Mouse (Mus musculus): Measurements from ENCODE around the gene Cubn. TPM values are rescaled to one million over a fixed set of nuclear protein-coding genes. Genes with fewer than 3 reads are reported as not detected.

Gene Cubn
- total RNA-seq, 2 experiments from 2014 or later = not detected

- peak; percentile 95 for ATAC-seq (replicated peaks; ENCODE audit: low FRiP score, poor library complexity, severe bottlenecking)
These were observed 220.3 kb downstream of the Cubn start, which contains the start of gene Rsu1 for GRCm38 (mm10) chr2:13271165-13271957. TSS of gene Rsu1 (minus strand) at chr2:13271415.

GRCm38 (mm10) chr2:13270736-13271135, 220.9 kb downstream of the Cubn start:
- peak; percentile 9; the same call in 1 of the 2 replicates for ATAC-seq (replicated peaks; ENCODE audit: low FRiP score, poor library complexity, severe bottlenecking)

- ATAC-seq (replicated peaks; ENCODE audit: low FRiP score, poor library complexity, severe bottlenecking) = no peak
These were observed 222.8 kb downstream of the Cubn start for GRCm38 (mm10) chr2:13268681-13269293.

GRCm38 (mm10) chr2:13264875-13265274, 226.7 kb downstream of the Cubn start:
- ATAC-seq (replicated peaks; ENCODE audit: low FRiP score, poor library complexity, severe bottlenecking) = no peak

- no peak for ATAC-seq (replicated peaks; ENCODE audit: low FRiP score, poor library complexity, severe bottlenecking)
These were observed 228.5 kb downstream of the Cubn start for GRCm38 (mm10) chr2:13263150-13263549.

- no peak for ATAC-seq (replicated peaks; ENCODE audit: low FRiP score, poor library complexity, severe bottlenecking)
These were observed 233.0 kb downstream of the Cubn start for GRCm38 (mm10) chr2:13258606-13259005.

GRCm38 (mm10) chr2:13240711-13241110, 250.9 kb downstream of the Cubn start:
- no peak for ATAC-seq (replicated peaks; ENCODE audit: low FRiP score, poor library complexity, severe bottlenecking)

- ATAC-seq (replicated peaks; ENCODE audit: low FRiP score, poor library complexity, severe bottlenecking) = no peak
These were observed 254.3 kb downstream of the Cubn start for GRCm38 (mm10) chr2:13237140-13237901.

GRCm38 (mm10) chr2:13235696-13236095, 255.9 kb downstream of the Cubn start:
- no peak for ATAC-seq (replicated peaks; ENCODE audit: low FRiP score, poor library complexity, severe bottlenecking)

- ATAC-seq (replicated peaks; ENCODE audit: low FRiP score, poor library complexity, severe bottlenecking) = no peak
These were observed 256.8 kb downstream of the Cubn start for GRCm38 (mm10) chr2:13234796-13235195.

GRCm38 (mm10) chr2:13233902-13234301, 257.7 kb downstream of the Cubn start:
- no peak for ATAC-seq (replicated peaks; ENCODE audit: low FRiP score, poor library complexity, severe bottlenecking)

- ATAC-seq (replicated peaks; ENCODE audit: low FRiP score, poor library complexity, severe bottlenecking) = no peak
These were observed 258.3 kb downstream of the Cubn start for GRCm38 (mm10) chr2:13233254-13233835.

GRCm38 (mm10) chr2:13232305-13232704, 259.3 kb downstream of the Cubn start:
- no peak for ATAC-seq (replicated peaks; ENCODE audit: low FRiP score, poor library complexity, severe bottlenecking)

GRCm38 (mm10) chr2:13229686-13230085, 261.9 kb downstream of the Cubn start:
- ATAC-seq (replicated peaks; ENCODE audit: low FRiP score, poor library complexity, severe bottlenecking) = no peak

Other genes starting within 250 kb of the Cubn start
- gene Rsu1, start 220.4 kb downstream of the Cubn start, total RNA-seq (2015; ENCODE audit: low replicate concordance) = 22.2 and 30.3 TPM in 2 replicates
- gene Rsu1, start 220.4 kb downstream of the Cubn start, total RNA-seq (2017; ENCODE audit: low replicate concordance) = 16.3 and 27.5 TPM in 2 replicates
- 4.6 and 9.7 TPM in 2 replicates for gene Trdmt1, start 52.9 kb upstream of the Cubn start, total RNA-seq (2015; ENCODE audit: low replicate concordance)
- gene Trdmt1, start 52.9 kb upstream of the Cubn start, total RNA-seq (2017; ENCODE audit: low replicate concordance) = 1.7 and 5.8 TPM in 2 replicates
- gene Vim, start 82.1 kb upstream of the Cubn start, total RNA-seq (2015; ENCODE audit: low replicate concordance) = 175 and 244 TPM in 2 replicates
- gene Vim, start 82.1 kb upstream of the Cubn start, total RNA-seq (2017; ENCODE audit: low replicate concordance) = 125 and 130 TPM in 2 replicates